Mouse (Mus musculus) midbrain, embryonic 16.5 days (tissue): ENCODE measurements around the gene Adprm. TPM values are rescaled to one million over a fixed set of nuclear protein-coding genes. Genes with fewer than 3 reads are reported as not detected.
A peak's percentile ranks its signal among the peaks of the same experiment; 100 is the strongest.

Experiments used
- ATAC-seq: fragments of 200-750 bp; cut with Nextera tagmentation; 2 replicates; pipeline ENCODE4 v1.8.0; 2017; ENCODE audit warnings: moderate TSS enrichment
- H3K27ac ChIP-seq: fragments of 300-500 bp; sonication (generic); 2 replicates; pipeline ENCODE4 v1.5.1; 2014; ENCODE audit warnings: mild to moderate bottlenecking, low read length, mixed read lengths
- H3K27me3 ChIP-seq: fragments of 300-500 bp; sonication (generic); 2 replicates; pipeline ENCODE4 v1.6.1; 2014; ENCODE audit warnings: low read depth, low read length, mixed read lengths; ENCODE audit not compliant: control insufficient read depth, insufficient read depth
- H3K36me3 ChIP-seq: fragments of 300-500 bp; sonication (generic); 2 replicates; pipeline ENCODE4 v1.6.1; 2014; ENCODE audit warnings: mild to moderate bottlenecking, low read length, moderate library complexity, mixed read lengths; ENCODE audit not compliant: control insufficient read depth, insufficient read depth
- H3K4me1 ChIP-seq: fragments of 300-500 bp; sonication (generic); 2 replicates; pipeline ENCODE4 v1.6.1; 2014; ENCODE audit warnings: mild to moderate bottlenecking, low read length, mixed read lengths; ENCODE audit not compliant: control insufficient read depth, insufficient read depth
- H3K4me2 ChIP-seq: fragments of 300-500 bp; sonication (generic); 2 replicates; pipeline ENCODE4 v1.6.1; 2014; ENCODE audit warnings: mild to moderate bottlenecking, low read length, mixed read lengths
- H3K4me3 ChIP-seq: fragments of 300-500 bp; sonication (generic); 2 replicates; pipeline ENCODE4 v1.5.1; 2014; ENCODE audit warnings: low read depth, mild to moderate bottlenecking, low read length, moderate library complexity, mixed read lengths
- H3K9ac ChIP-seq: fragments of 300-500 bp; sonication (generic); 2 replicates; pipeline ENCODE4 v1.6.1; 2014; ENCODE audit warnings: low read depth, low read length, mixed read lengths
- H3K9me3 ChIP-seq: fragments of 300-500 bp; sonication (generic); replicated peaks from 2 replicates; pipeline ENCODE4 v1.6.1; 2014; ENCODE audit warnings: mild to moderate bottlenecking, low read length, mixed read lengths; ENCODE audit not compliant: control insufficient read depth, poor library complexity, severe bottlenecking
- WGBS: fragments of 180-500 bp; shearing (Covaris S2); extraction: QIAGEN DNeasy Blood & Tissue Kit; methylation state at CpG from one replicate; pipeline ENCODE4 v1.1.7; 2014; 5-methylcytosine and 5-hydroxymethylcytosine counted together
- polyA plus RNA-seq: library from polyadenylated mRNA; unstranded; fragments of >200 nt; fragmentation: Nextera tagmentation; extraction: Ambion mirVana; gene quantifications from 2 replicates; pipeline ENCODE4 v1.2.1, GENCODE M21; 2015

The Adprm gene
- polyA plus RNA-seq, 1 experiment from 2014 or later = 28.2 TPM

GRCm38 (mm10) chr11:67007961-67008360, 44.4 kb downstream of the Adprm start:
- peaks cover 14% of the 10 kb centered on the region for H3K4me1 ChIP-seq
- WGBS = 60% methylated on average over 8 of the region's 8 CpGs
- H3K4me2 ChIP-seq = no peak overlapping the region
- no peak overlapping the region for H3K27ac ChIP-seq
- H3K4me3 ChIP-seq = no peak overlapping the region
- ATAC-seq = peak; percentile 67
- H3K27me3 ChIP-seq = no peaks in the 10 kb centered on the region
- H3K36me3 ChIP-seq = no peaks in the 10 kb centered on the region
- H3K9ac ChIP-seq = no peak overlapping the region
- no peaks in the 10 kb centered on the region for H3K9me3 ChIP-seq

- 57% methylated on average over 2 of the region's 2 CpGs for WGBS
- no peaks in the 10 kb centered on the region for H3K27me3 ChIP-seq
Observed at GRCm38 (mm10) chr11:67002911-67003310, 49.5 kb downstream of the Adprm start.

GRCm38 (mm10) chr11:67001717-67002116, 50.7 kb downstream of the Adprm start:
- H3K36me3 ChIP-seq = no peaks in the 10 kb centered on the region
- no peak overlapping the region for H3K4me2 ChIP-seq
- no peak overlapping the region for H3K9ac ChIP-seq
- H3K9me3 ChIP-seq = no peaks in the 10 kb centered on the region
- H3K27me3 ChIP-seq = no peaks in the 10 kb centered on the region
- H3K4me3 ChIP-seq = no peak overlapping the region
- WGBS = 4% methylated on average over 1 of the region's 1 CpGs
- peak; percentile 80; the same call in 1 of the 2 replicates for ATAC-seq
- H3K4me1 ChIP-seq = peaks cover 12% of the 10 kb centered on the region
- peak overlapping the region; percentile 66 for H3K27ac ChIP-seq

More at GRCm38 (mm10) chr11:67002911-67003310, 49.5 kb downstream of the Adprm start:
- H3K27ac ChIP-seq = no peak overlapping the region
- H3K36me3 ChIP-seq = no peaks in the 10 kb centered on the region
- H3K4me1 ChIP-seq = peaks cover 12% of the 10 kb centered on the region
- ATAC-seq = no peak
- H3K9me3 ChIP-seq = no peaks in the 10 kb centered on the region
- H3K4me3 ChIP-seq = no peak overlapping the region
- no peak overlapping the region for H3K4me2 ChIP-seq
- H3K9ac ChIP-seq = no peak overlapping the region

GRCm38 (mm10) chr11:67000671-67001070, 51.7 kb downstream of the Adprm start:
- H3K36me3 ChIP-seq = no peaks in the 10 kb centered on the region
- no peak overlapping the region for H3K4me3 ChIP-seq
- no peaks in the 10 kb centered on the region for H3K9me3 ChIP-seq
- H3K27me3 ChIP-seq = no peaks in the 10 kb centered on the region
- WGBS = 75% methylated on average over 4 of the region's 4 CpGs
- peaks cover 12% of the 10 kb centered on the region for H3K4me1 ChIP-seq
- no peak overlapping the region for H3K27ac ChIP-seq
- no peak overlapping the region for H3K9ac ChIP-seq
- ATAC-seq = no peak
- no peak overlapping the region for H3K4me2 ChIP-seq

- no peak overlapping the region for H3K4me3 ChIP-seq
- H3K9me3 ChIP-seq = no peaks in the 10 kb centered on the region
- WGBS = 70% methylated on average over 14 of the region's 14 CpGs
Observed at GRCm38 (mm10) chr11:66998467-66999403, 53.7 kb downstream of the Adprm start.

GRCm38 (mm10) chr11:66996446-66996845, 55.9 kb downstream of the Adprm start:
- Histone ChIP-seq H3K9ac (no peak overlapping the region), H3K4me3 (no peak overlapping the region), H3K4me2 (no peak overlapping the region), H3K4me1 (peaks cover 3% of the 10 kb centered on the region), H3K27me3 (no peaks in the 10 kb centered on the region), H3K36me3 (no peaks in the 10 kb centered on the region), H3K9me3 (no peaks in the 10 kb centered on the region), H3K27ac (no peak overlapping the region)
- no peak for ATAC-seq
- WGBS = 90% methylated on average over 4 of the region's 4 CpGs

More at GRCm38 (mm10) chr11:66998467-66999403, 53.7 kb downstream of the Adprm start:
- Histone ChIP-seq H3K9ac (no peak overlapping the region), H3K4me1 (peaks cover 12% of the 10 kb centered on the region), H3K36me3 (no peaks in the 10 kb centered on the region), H3K27me3 (no peaks in the 10 kb centered on the region), H3K4me2 (no peak overlapping the region), H3K27ac (no peak overlapping the region)
- ATAC-seq = no peak

- no peaks in the 10 kb centered on the region for H3K9me3 ChIP-seq
- H3K9ac ChIP-seq = no peak overlapping the region
- no peak for ATAC-seq
- H3K4me3 ChIP-seq = no peak overlapping the region
- H3K4me2 ChIP-seq = no peak overlapping the region
- no peak overlapping the region for H3K27ac ChIP-seq
- H3K27me3 ChIP-seq = no peaks in the 10 kb centered on the region
- H3K36me3 ChIP-seq = no peaks in the 10 kb centered on the region
- 38% methylated on average over 1 of the region's 1 CpGs for WGBS
- no peaks in the 10 kb centered on the region for H3K4me1 ChIP-seq
Observed at GRCm38 (mm10) chr11:66993674-66994073, 58.7 kb downstream of the Adprm start.

GRCm38 (mm10) chr11:66992150-66992549, 60.2 kb downstream of the Adprm start:
- Histone ChIP-seq H3K4me2 (no peak overlapping the region), H3K27me3 (no peaks in the 10 kb centered on the region), H3K9me3 (no peaks in the 10 kb centered on the region), H3K36me3 (no peaks in the 10 kb centered on the region), H3K9ac (no peak overlapping the region), H3K27ac (no peak overlapping the region), H3K4me3 (no peak overlapping the region), H3K4me1 (no peaks in the 10 kb centered on the region)
- 79% methylated on average over 2 of the region's 2 CpGs for WGBS
- no peak for ATAC-seq
